In the genomic region with DNA sequence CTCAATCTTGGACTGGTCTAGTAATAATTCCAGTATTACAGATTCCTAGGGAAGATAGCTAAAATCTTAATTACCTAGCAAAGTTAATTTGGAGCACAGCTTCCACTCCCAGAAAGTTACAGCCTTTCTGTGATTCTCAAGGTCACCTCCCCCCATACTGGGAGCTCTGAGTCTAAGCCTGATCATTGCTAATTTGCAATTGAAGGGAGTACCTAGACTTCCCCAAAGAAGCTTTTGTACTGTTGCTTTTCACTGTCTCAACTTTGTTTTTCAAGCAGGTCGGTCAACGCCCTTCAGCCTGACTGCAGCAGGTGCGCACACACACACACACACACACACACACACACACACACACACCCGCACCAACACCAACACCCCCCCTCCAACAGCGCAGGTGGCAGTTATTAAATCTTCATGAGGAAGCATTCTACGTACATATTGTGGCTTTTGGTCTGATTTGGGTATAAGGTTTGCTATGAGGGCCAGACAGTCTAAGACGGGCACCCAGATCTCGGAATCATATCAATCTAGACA, we compare ENCODE assay signal across 15 mouse cellular contexts. TPM values are rescaled to one million over a fixed set of nuclear protein-coding genes. Genes with fewer than 3 reads are reported as not detected.
DNase-seq lines count a peak whose midpoint lies in the region; ATAC-seq and TF ChIP-seq lines count a peak whose summit lies in the region.
"Not testable (repeated sequence)": the region's sequence is repeated elsewhere in the genome, so short reads cannot be mapped to it uniquely, and the experiment has no call there.
"Had no signal": no experiment of that assay in that cellular context is flagged by ENCODE, and none has a peak within 500 bp of the region (broad histone marks: within the 10 kb centered on the region; RNA-seq: fewer than 3 reads in every experiment).

No protein-coding gene starts in this region.

- peak; percentile 98 for TF ChIP-seq EP300 in ES-Bruce4 (IDR thresholded peaks at IDR 0.05; ENCODE audit: insufficient read depth, low read depth, low read length)
- TF ChIP-seq EP300 in liver, postnatal 0 days (IDR thresholded peaks at IDR 0.05; ENCODE audit: low read depth): not testable (repeated sequence)

- not testable (repeated sequence) for H3K4me3 ChIP-seq in ES-Bruce4 (ENCODE audit: low read depth, low read length); heart, embryonic 10.5 days; liver, postnatal 0 days (ENCODE audit: low read depth, low read length)

- H3K27me3 ChIP-seq in ES-Bruce4 (ENCODE audit: control insufficient read depth, insufficient read depth, low read length, poor library complexity, severe bottlenecking); heart, embryonic 10.5 days (ENCODE audit: insufficient read depth, poor library complexity, severe bottlenecking); liver, postnatal 0 days (ENCODE audit: insufficient read depth, low read length): not testable (repeated sequence)

- 0 out of 2 replicates have a peak overlapping the region, but pooled peaks have one; percentile 25 for H3K9ac ChIP-seq in ES-Bruce4 (ENCODE audit: low read depth, poor library complexity, severe bottlenecking)
- not testable (repeated sequence) for H3K9ac ChIP-seq in liver, postnatal 0 days (replicated peaks)

- peaks cover 20% of the 10 kb centered on the region for H3K9me3 ChIP-seq in ES-Bruce4 (replicated peaks; ENCODE audit: control insufficient read depth, insufficient read depth, low read length, poor library complexity, severe bottlenecking)
- not testable (repeated sequence) for H3K9me3 ChIP-seq in heart, embryonic 10.5 days; liver, postnatal 0 days (ENCODE audit: low read length)

- peak overlapping the region; percentile 95 for H3K27ac ChIP-seq in ES-Bruce4 (ENCODE audit: insufficient read depth, low read length)
- H3K27ac ChIP-seq in heart, embryonic 10.5 days; liver, postnatal 0 days (ENCODE audit: low read depth): not testable (repeated sequence)

- not testable (repeated sequence) for H3K4me1 ChIP-seq in ES-Bruce4 (ENCODE audit: control insufficient read depth, insufficient read depth, low read length); heart, embryonic 10.5 days; liver, postnatal 0 days (ENCODE audit: insufficient read depth)

- WGBS in heart, embryonic 10.5 days: 86% methylated on average over 8 of the region's 8 CpGs
- WGBS in liver, postnatal 0 days (ENCODE audit: insufficient replicate concordance): 84% methylated on average over 8 of the region's 8 CpGs

- not testable (repeated sequence) for H3K4me2 ChIP-seq in liver, postnatal 0 days (ENCODE audit: low read depth, low read length)

- H3K36me3 ChIP-seq in ES-Bruce4 (ENCODE audit: control insufficient read depth, insufficient read depth, low read length, poor library complexity, severe bottlenecking); heart, embryonic 10.5 days; liver, postnatal 0 days (replicated peaks; ENCODE audit: insufficient read depth, low read length): not testable (repeated sequence)

- not testable (repeated sequence) for ATAC-seq in liver, postnatal 0 days

- TF ChIP-seq CTCF in ES-Bruce4 (IDR thresholded peaks at IDR 0.05; ENCODE audit: low read depth, low read length); liver, postnatal 0 days (IDR thresholded peaks at IDR 0.05; ENCODE audit: low read depth): not testable (repeated sequence)

- peak; percentile 57 for DNase-seq in ES-CJ7 (ENCODE audit: low read depth, low spot score)
- DNase-seq in R1 (ENCODE audit: low read depth, low spot score): peak; percentile 62
- DNase-seq in WW6 (ENCODE audit: low read depth, low spot score): peak; percentile 34
- peak; percentile 46 for DNase-seq in ZHBTc4 (ENCODE audit: low read depth, low spot score)
- peak; percentile 19 for DNase-seq in heart, adult 11 months
- DNase-seq in heart, embryonic 10.5 days (ENCODE audit: low spot score): peak; percentile 19
- DNase-seq in liver, postnatal 0 days: peak; percentile 3

- TF ChIP-seq POLR2A in ES-Bruce4 (IDR thresholded peaks at IDR 0.05; ENCODE audit: insufficient read depth, low read length): not testable (repeated sequence)

RNA-seq across cellular contexts. Expression of gene Serpina3n, which starts 25.4 kb away (rescaled TPM):
- 0.94 and 0.99 TPM in 2 replicates for polyA plus RNA-seq in ES-Bruce4 (2011; ENCODE audit: insufficient read depth, insufficient read length, low read depth, missing spikeins)
- polyA plus RNA-seq in heart, embryonic 10.5 days (2016; fragmentation: Nextera tagmentation; extraction: Ambion mirVana): 0.08 and 0.09 TPM in 2 replicates
- 302 and 340 TPM in 2 replicates for polyA plus RNA-seq in liver, postnatal 0 days (2015; fragmentation: Nextera tagmentation; extraction: Ambion mirVana)
- polyA plus RNA-seq: activated CD4-positive, CD25-positive, alpha-beta regulatory T cell, adult 4 months; C2C12; CD4-positive, CD25-positive, alpha-beta regulatory T cell, adult 4 months; G1E had no signal

RNA-seq across cellular contexts. Expression of gene Serpina3k, which starts 42.9 kb away (rescaled TPM):
- not detected in 2 replicates for polyA plus RNA-seq in ES-Bruce4 (2011; ENCODE audit: insufficient read depth, insufficient read length, low read depth, missing spikeins)
- not detected in 2 replicates for polyA plus RNA-seq in heart, embryonic 10.5 days (2016; fragmentation: Nextera tagmentation; extraction: Ambion mirVana)
- polyA plus RNA-seq in liver, postnatal 0 days (2015; fragmentation: Nextera tagmentation; extraction: Ambion mirVana): 407 and 479 TPM in 2 replicates
- polyA plus RNA-seq: activated CD4-positive, CD25-positive, alpha-beta regulatory T cell, adult 4 months; brain, embryonic 14.5 days; C2C12; CD4-positive, CD25-positive, alpha-beta regulatory T cell, adult 4 months; cerebellum, adult 2 months; G1E; Patski had no signal

RNA-seq across cellular contexts. Expression of gene Serpina3m, which starts 42.9 kb away (rescaled TPM):
- 6.1 and 7.0 TPM in 2 replicates for polyA plus RNA-seq in ES-Bruce4 (2011; ENCODE audit: insufficient read depth, insufficient read length, low read depth, missing spikeins)
- not detected in 2 replicates for polyA plus RNA-seq in heart, embryonic 10.5 days (2016; fragmentation: Nextera tagmentation; extraction: Ambion mirVana)
- 325 and 370 TPM in 2 replicates for polyA plus RNA-seq in liver, postnatal 0 days (2015; fragmentation: Nextera tagmentation; extraction: Ambion mirVana)
- polyA plus RNA-seq: activated CD4-positive, CD25-positive, alpha-beta regulatory T cell, adult 4 months; brain, embryonic 14.5 days; C2C12; CD4-positive, CD25-positive, alpha-beta regulatory T cell, adult 4 months; cerebellum, adult 2 months; G1E had no signal

Comparison
In these comparisons a context has a peak if more than half of its experiments do, and no peak if none do; other contexts are left out.
1. DNase-seq: peak in every context shown above with its lines; median percentile 62 in R1; 57 in ES-CJ7; 46 in ZHBTc4; 34 in WW6; 19 in heart, adult 11 months; 19 in heart, embryonic 10.5 days; 3 in liver, postnatal 0 days.
2. RNA of gene Serpina3n, which starts 25.4 kb away (polyA plus RNA-seq): 302 to 340 TPM in liver, postnatal 0 days; 0.94 to 0.99 TPM in ES-Bruce4 and 0.08 to 0.09 TPM in heart, embryonic 10.5 days; every median in the first group is over 100 times any median in the second.
3. RNA of gene Serpina3k, which starts 42.9 kb away (polyA plus RNA-seq): 407 to 479 TPM in liver, postnatal 0 days; not detected in ES-Bruce4 and not detected in heart, embryonic 10.5 days; every median in the first group is over 100 times any median in the second.
4. RNA of gene Serpina3m, which starts 42.9 kb away (polyA plus RNA-seq): 325 to 370 TPM in liver, postnatal 0 days; 6.1 to 7.0 TPM in ES-Bruce4 and not detected in heart, embryonic 10.5 days; every median in the first group is over 10 times any median in the second.